Mouse (Mus musculus) embryonic stem cell, embryonic (primary cell): Measurements from ENCODE around the gene Fgfr1op.
"Not testable (repeated sequence)": the region's sequence is repeated elsewhere in the genome, so short reads cannot be mapped to it uniquely, and the experiment has no call there.

ENCODE experiments used
- CTCF ChIA-PET, 4 experiments: fragments of 300-600 bp in 2 of 4; fragments of 350-600 bp in 2 of 4; sonication (Branson Sonifier 250); formaldehyde crosslinking; loops; one replicate each; lab custom pipeline; 2022; ENCODE audit warnings: inconsistent platforms in 2 of 4; lab: Charles Lee
- POLR2A ChIA-PET, 4 experiments: fragments of 300-600 bp in 2 of 4; fragments of 350-600 bp in 2 of 4; sonication (Branson Sonifier 250); formaldehyde crosslinking; loops; one replicate each; lab custom pipeline; 2022; ENCODE audit warnings: antibody characterized with exemption in 4 of 4, inconsistent platforms in 1 of 4; lab: Charles Lee

Gene Fgfr1op

DNA sequence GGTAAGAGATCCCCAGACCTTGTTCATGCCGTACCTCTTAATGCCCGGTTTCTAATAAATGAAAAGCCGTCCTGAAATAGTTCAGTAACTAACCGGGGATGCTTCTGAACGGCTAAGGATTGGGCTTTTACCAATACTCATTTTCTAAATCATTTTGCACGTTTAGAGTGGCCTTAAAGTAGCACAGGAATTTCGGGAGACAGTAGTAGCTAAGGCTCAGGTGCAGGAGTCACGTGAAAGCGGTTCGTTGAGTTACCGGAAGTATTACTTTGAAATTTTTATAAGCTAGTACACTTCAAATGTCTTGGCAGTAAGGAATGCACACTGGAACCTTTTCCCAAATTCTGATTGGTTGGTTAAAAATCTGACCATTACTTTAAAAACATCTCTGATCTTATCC lies 676 bp downstream of the Fgfr1op start:
- POLR2A ChIA-PET, CTCF ChIA-PET: not testable (repeated sequence)

DNA sequence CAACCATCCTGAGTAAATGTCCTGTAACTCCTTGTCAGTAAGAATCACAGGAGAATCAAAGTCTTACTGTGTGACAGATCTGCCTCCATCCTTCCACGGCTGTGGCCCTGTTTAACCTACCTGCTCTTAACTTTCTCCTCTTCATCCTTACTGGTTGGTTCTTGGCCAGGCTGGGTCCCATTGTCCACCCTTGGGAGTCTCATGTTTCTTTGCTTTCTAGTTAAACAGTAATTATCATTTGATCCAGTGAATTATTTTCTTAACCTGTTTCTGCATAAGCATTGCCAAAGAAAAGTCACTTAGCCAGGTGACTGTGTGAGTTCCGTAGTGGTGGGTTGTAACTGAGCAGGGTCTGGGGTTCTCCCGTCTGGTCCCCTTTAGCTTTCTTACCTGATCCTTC lies 1.2 kb downstream of the Fgfr1op start:
- CTCF ChIA-PET, POLR2A ChIA-PET: not testable (repeated sequence)

DNA sequence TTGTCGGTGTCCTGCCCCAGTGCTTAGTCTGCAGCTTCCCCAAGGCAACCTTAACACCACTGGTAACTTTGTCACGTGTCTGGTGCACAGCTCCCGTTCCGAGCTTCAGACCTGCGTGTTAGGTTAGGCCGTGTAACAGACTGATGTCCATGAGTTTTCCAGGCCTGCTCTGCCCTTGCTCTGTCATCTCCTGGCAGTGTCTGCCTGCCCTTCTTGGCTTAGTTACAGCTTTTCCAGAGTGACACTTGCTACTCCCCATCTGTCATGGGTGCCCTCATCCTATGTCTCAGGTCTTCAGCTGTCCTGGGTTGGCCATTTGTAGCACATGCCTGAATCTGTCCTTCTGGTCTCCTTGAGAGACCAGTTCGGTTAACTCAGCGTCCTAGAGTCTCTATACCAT lies 2.1 kb downstream of the Fgfr1op start:
- POLR2A ChIA-PET: interaction anchor here in 1 of 4 experiments (1.1 kb wide), 1 partner anchor 267 kb away, joined by 5 read pairs; the partner anchor contains the start of gene T
- CTCF ChIA-PET: not testable (repeated sequence)

DNA sequence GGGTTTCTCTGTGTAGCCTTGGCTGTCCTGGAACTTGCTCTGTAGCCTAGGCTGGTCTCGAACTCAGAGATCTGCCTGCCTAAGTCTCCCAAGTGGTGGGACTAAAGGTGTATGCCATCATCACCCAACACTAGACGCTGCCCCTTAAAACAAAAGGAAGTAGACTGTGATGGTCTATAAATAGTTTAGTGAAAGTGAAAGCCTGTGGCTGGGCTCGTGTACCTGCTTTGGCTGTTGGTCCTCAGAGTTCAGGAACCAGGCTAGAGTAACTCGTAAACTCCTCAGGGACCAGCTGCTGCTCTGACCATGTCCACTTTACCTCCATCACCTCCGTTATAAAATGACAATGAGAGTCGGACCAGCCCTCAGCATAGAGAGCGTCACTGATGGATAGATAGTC lies 5.0 kb downstream of the Fgfr1op start:
- ChIA-PET CTCF (no interaction called here), POLR2A (interaction anchor here in 1 of 4 experiments (1.5 to 2.3 kb wide), 2 partner anchors 9 to 17 kb away, joined by 3 to 12 read pairs; no protein-coding TSS in a partner anchor)

DNA sequence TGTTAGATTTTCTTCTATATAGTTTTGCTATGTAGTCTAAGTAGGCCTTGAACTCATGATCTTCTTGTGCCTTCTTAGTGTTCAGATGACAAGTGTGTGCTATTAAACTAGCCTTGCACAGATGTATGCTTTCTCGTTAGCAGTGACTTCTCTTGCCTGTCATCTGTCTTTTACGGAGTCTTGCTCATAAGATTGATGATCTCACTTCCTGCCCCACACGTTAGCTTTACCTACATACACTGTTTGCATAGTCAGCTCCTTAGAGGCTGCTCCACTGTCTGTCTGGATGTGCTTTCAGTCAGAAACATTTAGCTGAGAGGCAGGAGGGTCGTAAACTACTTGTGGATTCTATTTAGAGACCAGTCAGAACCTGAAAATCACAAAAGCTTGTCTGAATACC lies 5.8 kb downstream of the Fgfr1op start:
- ChIA-PET CTCF (no interaction called here), POLR2A (interaction anchor here in 1 of 4 experiments (0.7 to 2.3 kb wide), 5 partner anchors 8 to 1001 kb away, joined by 3 to 12 read pairs (median 4); partner anchors contain the start of gene Rps6ka2)

DNA sequence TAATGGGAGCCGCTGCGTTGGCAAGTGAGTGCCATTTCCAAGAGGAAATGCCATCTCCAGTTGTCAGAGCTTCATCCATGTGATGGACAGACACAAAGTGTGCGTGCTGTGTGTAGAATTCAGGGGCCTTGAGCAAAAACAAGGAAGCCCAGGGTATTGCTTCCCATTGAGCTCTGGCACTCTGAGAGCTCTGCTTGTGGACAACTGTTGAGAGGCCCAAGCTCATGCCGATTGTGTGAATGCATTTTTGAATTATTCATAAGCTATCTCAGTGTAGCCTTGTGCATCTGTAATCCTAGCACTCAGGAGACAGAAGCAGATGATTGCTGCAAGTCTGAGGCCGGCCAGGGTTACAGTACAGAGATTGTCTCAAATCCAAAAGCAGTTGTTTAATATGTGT lies 11.8 kb downstream of the Fgfr1op start:
- POLR2A ChIA-PET: interaction anchor here in 1 of 4 experiments (1.0 kb wide), 1 partner anchor 10 kb away, joined by 3 read pairs; no protein-coding TSS in a partner anchor
- CTCF ChIA-PET: no interaction called here

DNA sequence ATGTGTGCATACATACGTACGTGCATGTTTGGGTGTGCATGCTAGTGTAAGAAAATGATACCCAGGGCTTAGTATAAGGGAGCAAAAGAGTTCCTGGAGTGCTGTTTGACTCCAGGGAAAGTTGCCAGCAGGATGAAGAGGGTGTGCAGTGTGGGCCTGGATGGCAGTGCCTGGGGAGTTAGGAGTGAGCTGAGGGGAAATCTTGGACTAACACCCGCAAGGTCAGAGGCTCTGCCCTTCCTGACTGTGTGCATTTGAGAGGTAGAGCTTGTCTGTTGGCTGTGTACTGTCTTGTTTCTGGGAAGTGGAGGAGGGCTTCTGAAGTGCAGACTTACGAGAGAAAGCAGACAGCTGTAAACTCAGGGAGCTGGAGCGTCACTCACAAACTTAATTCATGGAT lies 18.5 kb downstream of the Fgfr1op start:
- ChIA-PET POLR2A (interaction anchor here in 2 of 4 experiments (0.6 to 1.6 kb wide), 7 partner anchors 10 to 192 kb away, joined by 3 to 13 read pairs (median 3); no protein-coding TSS in a partner anchor), CTCF (no interaction called here)

DNA sequence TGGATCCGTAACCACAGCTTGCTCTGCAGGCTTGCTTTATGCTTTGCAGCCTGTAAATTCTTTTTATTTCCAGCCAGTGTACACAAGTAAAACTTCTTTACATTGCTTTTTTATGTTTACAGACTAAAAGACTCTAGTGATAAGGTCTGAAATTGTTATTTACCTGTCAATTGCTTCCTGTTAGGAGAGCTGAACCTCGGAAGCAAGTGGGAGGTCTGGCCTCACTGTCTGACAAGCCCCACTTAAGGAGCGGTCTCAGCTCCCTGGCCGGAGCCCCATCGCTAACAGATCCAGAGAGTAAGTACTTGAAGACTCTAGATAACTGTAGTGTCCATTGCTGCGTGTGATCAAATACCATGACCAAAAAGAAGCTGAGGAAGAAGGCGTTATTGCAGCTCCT lies 18.9 kb downstream of the Fgfr1op start:
- ChIA-PET POLR2A (interaction anchor here in 2 of 4 experiments (0.6 to 1.6 kb wide), 8 partner anchors 9 to 192 kb away, joined by 3 to 13 read pairs (median 3); no protein-coding TSS in a partner anchor), CTCF (interaction anchor here in 1 of 4 experiments (0.6 kb wide), 1 partner anchor 192 kb away, joined by 5 read pairs; no protein-coding TSS in a partner anchor)

DNA sequence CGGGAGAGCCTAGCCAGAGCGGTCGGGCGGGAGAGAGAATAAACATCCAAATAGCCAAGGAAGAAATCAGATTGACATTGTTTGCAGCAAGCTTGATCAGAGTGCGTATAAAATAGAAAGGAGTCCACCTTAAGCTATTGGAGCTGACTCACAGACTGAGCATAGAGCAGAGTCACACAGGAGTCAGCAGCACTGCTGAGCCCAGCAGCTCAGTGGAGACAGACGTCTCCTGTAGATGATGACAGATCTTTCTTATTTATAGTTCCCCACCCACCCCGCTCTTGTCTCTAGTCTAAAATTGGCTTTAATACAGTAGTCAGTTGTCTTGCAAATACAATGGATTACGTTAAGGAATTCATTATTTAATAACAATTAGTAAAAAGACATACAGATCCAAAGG lies 28.4 kb downstream of the Fgfr1op start:
- POLR2A ChIA-PET: interaction anchor here in 1 of 4 experiments (0.6 to 1.7 kb wide), 3 partner anchors 10 to 22 kb away, joined by 3 to 4 read pairs (median 4); no protein-coding TSS in a partner anchor
- CTCF ChIA-PET: no interaction called here

DNA sequence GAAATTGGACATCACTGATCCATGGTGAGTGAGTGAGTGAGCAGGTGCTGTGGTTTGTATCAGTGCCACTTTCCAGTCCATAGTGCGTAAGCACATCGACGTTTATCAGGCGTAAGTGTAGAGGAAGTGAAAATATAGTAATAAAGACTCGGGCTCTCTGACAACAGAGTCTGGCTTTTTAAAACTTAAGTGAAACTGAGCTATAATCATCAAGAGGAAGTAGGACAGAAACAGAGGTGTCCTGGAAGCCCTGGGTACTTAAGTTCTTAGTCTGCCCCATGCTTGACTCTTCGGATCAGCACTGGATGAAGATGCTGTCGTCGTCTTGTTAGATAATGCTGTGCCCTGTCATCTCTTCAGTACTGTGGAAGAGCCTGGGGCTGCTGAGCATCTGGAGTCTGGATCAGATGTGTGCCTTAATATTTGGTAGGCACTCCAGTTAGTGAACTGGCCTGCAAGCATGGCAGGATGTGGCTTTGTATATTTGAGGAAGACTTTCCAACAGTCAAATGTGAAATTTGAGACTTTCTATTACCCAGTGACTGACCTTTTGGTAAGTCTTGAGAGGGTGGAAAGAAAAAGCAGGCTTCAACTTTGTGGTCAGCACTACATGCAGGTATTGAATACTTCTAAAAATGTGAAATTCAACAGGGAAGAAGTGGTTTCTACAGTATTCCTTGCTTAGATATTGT lies 30.5 kb downstream of the Fgfr1op start:
- CTCF ChIA-PET: no interaction called here
- POLR2A ChIA-PET: interaction anchor here in 1 of 4 experiments (0.6 to 1.3 kb wide), 2 partner anchors 8 to 499 kb away, joined by 4 read pairs; no protein-coding TSS in a partner anchor

DNA sequence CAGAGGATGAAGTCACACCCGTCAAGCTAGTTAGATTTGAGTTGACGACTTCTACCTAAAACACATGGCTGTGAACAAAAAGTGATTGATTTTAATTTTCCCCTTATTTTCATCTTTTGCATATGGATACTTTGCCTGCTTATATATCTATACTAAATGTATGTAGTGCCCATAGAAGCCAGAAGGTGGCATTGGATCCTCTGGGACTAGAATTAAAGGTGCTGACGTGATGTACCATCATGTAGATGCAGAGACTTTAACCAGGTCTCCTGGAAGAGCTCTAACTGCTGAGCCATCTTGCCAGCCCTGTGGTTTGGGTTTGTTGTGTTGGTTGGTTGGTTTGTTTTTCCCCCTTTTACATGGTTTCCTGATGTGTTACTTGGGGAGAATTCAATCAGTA lies 32.4 kb downstream of the Fgfr1op start:
- CTCF ChIA-PET: interaction anchor here in 1 of 4 experiments (0.6 to 1.0 kb wide), 2 partner anchors 45 to 329 kb away, joined by 3 to 4 read pairs; no protein-coding TSS in a partner anchor
- POLR2A ChIA-PET: interaction anchor here in 2 of 4 experiments (1.1 to 1.3 kb wide), 3 partner anchors 10 to 41 kb away, joined by 3 read pairs; no protein-coding TSS in a partner anchor

DNA sequence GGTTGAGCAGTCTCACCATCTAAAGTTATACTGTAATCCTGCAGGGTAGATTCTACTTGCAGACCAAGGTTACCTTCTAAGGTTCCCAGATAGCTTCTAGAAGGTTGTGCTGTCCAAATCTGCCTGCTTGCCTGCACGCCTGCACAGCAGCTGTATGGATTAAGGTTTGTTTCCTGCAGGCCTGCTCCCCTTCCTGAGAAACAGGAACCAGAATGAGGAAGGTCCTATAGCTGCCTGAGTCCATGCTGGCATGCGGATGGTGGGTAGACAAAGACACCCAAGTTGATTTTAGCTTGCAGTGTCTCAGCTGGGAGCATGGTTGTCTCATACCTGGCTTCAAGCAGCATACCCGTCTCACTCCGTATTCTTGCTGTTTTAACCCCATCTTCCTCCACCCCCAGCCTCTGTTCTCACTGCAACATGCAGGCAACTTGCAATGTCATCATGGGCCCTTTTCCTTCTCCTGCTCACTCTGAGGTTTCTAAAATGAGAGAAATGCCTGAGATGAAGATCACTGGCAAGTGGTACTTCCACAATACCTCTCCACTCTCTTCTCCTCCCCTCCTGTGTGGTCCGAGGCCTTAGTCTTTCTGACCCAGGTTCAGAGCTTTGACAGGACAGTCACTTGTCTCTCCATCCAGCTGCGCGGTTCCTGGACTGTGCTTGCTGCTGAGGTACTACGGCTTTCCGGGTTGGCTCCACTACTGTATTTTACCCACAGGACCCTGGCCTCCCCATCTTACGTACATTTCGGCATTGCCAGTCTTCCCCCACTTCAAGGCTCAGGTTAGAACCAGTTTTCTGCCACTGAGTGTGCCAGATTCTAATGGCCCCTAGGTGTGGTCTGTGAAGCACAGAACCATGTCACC lies 34.0 kb downstream of the Fgfr1op start:
- POLR2A ChIA-PET: interaction anchor here in 3 of 4 experiments (0.6 to 2.3 kb wide), 7 partner anchors 9 to 499 kb away, joined by 3 to 5 read pairs (median 4); no protein-coding TSS in a partner anchor

DNA sequence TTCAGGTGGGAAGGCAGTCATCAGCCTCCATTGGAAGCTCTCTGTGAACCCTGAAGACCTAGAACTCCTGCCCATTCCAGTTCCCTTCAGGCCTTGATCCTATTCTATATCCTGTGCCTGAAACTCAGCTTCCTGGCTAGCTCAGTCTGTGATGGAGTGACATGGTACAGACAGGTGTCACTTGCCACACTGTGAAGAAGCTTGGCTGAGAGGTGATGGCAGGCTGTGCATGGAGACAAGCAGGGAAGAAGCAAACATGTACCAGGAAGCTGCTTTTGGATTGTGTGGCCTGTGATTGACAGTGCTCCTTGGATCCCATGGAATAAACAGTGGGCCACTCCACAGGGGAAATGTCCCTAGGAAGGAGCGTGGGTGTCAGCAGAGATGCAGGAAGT lies 34.6 kb downstream of the Fgfr1op start:
- ChIA-PET POLR2A (interaction anchor here (0.6 to 2.3 kb wide), 5 partner anchors 10 to 498 kb away, joined by 3 to 5 read pairs (median 4); no protein-coding TSS in a partner anchor), CTCF (no interaction called here)

More for the DNA sequence above, 34.0 kb downstream of the Fgfr1op start:
- CTCF ChIA-PET: no interaction called here

DNA sequence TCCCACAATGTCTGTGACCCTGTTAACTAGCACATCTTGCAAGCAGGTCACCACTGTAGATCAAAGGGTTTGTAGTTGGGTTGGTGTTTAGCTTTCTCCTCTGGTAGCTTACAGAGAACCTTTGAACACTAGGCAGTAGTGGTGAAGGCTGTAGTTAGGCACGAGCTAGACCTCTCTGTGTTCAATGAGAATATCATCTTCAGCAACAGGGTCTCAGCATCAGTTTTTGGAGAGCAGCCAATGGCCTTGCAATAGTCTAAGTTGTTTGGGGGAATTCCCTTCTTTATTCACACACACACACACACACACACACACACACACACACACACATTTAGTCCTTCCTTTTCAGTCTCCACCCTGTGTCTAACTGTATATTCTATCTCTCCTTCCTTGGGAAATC lies 38.2 kb downstream of the Fgfr1op start:
- CTCF ChIA-PET: no interaction called here

DNA sequence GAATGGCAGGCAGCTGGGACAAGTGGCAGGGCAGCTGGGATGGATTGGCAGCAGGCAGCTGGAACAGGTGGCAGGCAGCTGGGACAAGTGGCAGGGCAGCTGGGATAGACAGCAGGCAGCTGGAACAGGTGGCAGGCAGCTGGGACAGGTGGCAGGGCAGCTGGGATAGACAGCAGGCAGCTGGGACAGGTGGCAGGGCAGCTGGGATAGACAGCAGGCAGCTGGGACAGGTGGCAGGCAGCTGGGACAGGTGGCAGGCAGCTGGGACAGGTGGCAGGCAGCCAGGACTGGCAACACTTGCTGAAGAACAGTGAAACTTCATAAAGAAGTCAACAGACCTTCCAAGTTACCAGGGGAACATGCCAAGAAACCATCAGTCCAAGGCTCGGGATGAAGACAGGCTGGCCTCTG lies 39.9 kb downstream of the Fgfr1op start:
- POLR2A ChIA-PET, CTCF ChIA-PET: not testable (repeated sequence)

More for the DNA sequence above, 38.2 kb downstream of the Fgfr1op start:
- POLR2A ChIA-PET: interaction anchor here in 1 of 4 experiments (1.2 kb wide), 1 partner anchor 20 kb away, joined by 3 read pairs; no protein-coding TSS in a partner anchor

DNA sequence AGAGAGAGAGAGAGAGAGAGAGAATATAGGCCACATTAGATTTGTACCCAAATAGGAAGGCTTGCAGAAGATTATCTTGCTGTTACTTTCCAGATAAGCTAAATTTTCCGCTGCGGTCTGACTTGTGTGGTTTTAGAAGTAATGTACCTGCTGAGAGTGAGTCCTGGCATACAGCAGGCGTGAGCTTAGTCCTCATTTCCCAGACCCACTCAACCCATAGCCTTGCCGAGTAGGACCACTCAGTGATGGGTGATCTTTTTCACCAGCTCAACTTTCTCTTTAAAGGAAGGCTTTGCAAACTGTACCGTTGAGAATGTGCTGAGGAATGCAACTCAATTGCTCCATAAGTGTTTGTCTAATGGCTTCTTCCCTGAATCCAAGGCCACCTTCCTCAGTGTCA lies 41.4 kb downstream of the Fgfr1op start:
- ChIA-PET CTCF (no interaction called here), POLR2A (no interaction called here)

DNA sequence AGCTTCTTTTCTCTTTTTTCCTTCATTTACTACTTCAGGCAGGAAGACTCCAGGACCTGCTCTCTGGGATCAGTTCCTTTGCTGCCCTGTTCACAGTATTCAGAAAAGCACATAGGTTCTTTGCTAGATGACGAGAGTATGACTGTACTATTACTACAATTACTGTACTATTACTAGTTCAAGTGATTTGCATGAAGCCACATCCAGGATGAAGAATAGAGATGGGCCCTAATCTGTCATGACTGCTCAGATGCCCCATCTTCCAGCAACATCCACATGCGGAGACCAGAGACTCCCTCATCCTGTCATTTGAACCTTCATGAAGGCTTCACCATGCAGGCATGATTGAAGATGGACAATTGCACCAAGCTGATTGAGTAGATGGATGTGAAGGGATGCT lies 44.4 kb downstream of the Fgfr1op start:
- ChIA-PET CTCF (no interaction called here), POLR2A (no interaction called here)

DNA sequence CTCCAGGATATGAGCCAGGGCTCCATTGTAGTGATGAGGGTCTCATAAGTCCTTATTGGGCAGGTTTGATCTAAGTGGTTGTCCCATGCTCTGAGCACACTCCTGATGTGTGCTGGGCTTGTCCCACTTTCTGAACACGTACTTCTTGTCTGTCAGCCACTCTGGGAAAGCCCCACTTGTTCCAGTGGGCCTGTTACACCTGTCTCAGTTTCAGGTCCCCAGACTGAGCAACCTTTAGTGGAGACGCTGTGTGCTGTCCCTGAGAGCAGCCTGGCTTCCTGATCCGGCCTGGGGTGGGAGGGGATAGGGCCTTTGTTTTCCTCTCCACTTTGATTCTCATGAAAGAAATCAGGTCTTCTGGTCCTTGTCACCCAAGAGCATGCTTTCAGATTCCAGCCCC lies 44.9 kb downstream of the Fgfr1op start:
- POLR2A ChIA-PET: no interaction called here
- CTCF ChIA-PET: no interaction called here

DNA sequence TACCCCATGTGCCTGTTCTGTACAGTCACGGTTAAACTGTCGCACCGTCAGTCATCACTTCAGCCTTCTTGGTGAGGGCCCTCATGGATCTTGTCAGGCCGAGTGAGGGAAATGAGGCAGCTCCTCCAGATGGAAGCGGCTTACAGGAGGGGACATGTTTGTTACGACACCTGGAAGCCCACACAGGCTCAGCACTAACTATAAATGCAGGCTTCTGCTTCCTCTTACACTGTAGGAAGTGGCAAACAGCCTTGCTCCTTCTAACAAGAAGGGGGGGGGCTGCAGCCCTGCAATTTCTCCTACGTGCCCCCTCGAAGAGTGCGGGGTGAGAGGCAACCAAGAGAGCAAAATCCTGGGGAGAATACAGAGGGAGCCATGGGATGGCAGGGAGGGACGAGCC lies 45.4 kb downstream of the Fgfr1op start:
- POLR2A ChIA-PET: no interaction called here
- CTCF ChIA-PET: no interaction called here
